Mouse (Mus musculus): ENCODE data around the gene Etv6.

DNA sequence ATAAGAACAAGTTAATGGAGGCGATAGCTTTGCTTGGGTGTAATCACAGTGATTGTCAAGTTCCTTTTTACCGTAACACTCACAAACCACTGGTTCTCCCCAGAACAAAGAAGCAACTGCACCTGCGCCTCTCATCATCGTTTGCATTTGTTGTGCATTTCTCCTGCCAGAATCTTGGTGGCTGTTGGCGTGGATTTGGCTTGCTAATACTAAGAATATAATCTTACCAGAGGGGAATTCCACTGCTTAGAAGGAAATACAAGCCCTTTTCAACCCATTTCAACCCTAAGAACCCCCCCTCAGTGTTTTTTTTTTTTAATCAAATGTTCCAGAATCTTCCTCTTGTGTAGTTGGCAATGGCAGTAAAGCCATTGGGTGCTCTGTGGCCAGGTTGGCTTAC is 87.4 kb downstream of the Etv6 start:
- TF ChIP-seq CTCF (IDR thresholded peaks at IDR 0.05; ENCODE audit: control insufficient read depth, insufficient read depth, insufficient replicate concordance, low read depth, low read length) (no peak), POLR2A (IDR thresholded peaks at IDR 0.05; ENCODE audit: control insufficient read depth, low read depth, low read length) (no peak)

All from testis, adult 2 months (tissue).